Mouse (Mus musculus) heart, adult 2 months (tissue): ENCODE measurements around the gene Fstl3.

ENCODE experiments used
- CTCF ChIP-seq: fragments of 200-600 bp; IDR thresholded peaks from 2 replicates; pipeline ENCODE4 v1.8.1; 2022; ENCODE audit warnings: antibody characterized with exemption, mild to moderate bottlenecking, moderate library complexity
- EP300 ChIP-seq: fragments of 200-500 bp; IDR thresholded peaks from 2 replicates; pipeline ENCODE4 v1.6.1; 2011; ENCODE audit warnings: low read depth, low read length, control low read depth; ENCODE audit not compliant: insufficient read depth
- POLR2A ChIP-seq: fragments of 200-500 bp; IDR thresholded peaks from 2 replicates; pipeline ENCODE4 v1.6.1; 2011; ENCODE audit warnings: mild to moderate bottlenecking, low read depth, low read length, control low read depth; ENCODE audit not compliant: insufficient read depth

DNA sequence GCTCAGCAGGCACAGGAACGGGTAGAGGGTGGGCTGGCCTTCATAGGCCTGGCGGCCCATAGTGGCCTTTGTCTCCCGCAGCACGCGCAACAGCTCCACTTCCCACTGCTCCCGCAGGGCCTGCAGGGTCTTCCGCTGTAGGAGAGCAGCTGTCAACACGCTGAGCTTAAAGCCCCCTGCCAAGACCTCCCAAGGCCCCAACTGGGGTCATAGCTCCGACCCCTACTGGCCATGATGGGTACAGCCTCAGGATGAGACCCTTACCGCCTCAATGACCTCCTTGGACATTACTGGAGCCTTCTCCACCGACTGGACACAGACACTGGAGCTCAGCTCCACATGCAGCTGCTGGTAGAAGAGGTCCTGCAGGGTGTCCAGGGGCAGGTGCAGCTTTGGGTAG lies 36.2 kb upstream of the Fstl3 start:
- TF ChIP-seq CTCF, result peak; percentile 45
- no peak for TF ChIP-seq EP300
- TF ChIP-seq POLR2A, result no peak
